Mouse (Mus musculus): ENCODE data around the gene Gga2. TPM values are rescaled to one million over a fixed set of nuclear protein-coding genes. Genes with fewer than 3 reads are reported as not detected.

Gene Gga2
- 10 to 100 TPM; 25.7 to 26.9 TPM for total RNA-seq (2021)

- intact Hi-C loops (cut with DNase I): no loop called here
- peak; percentile 82 for DNase-seq (ENCODE audit: low spot score)
Observed at GRCm38 (mm10) chr7:122020667-122021354, at the start of gene Gga2. Gene Gga2 (minus strand): TSS chr7:122021222.

- intact Hi-C loops (cut with DNase I): loop anchor here (2.0 to 5.0 kb wide), 2 partner anchors 33 to 85 kb away; partner anchors contain the start of genes Cog7 and Ndufab1
Observed at GRCm38 (mm10) chr7:122067517-122068381, 46.7 kb upstream of the Gga2 start.

GRCm38 (mm10) chr7:122066945-122067516, 46.0 kb upstream of the Gga2 start, which contains the start of the genes Ubfd1 and Ears2:
Gene Ubfd1 (plus strand): TSS chr7:122067175.
Gene Ears2 (minus strand): TSS chr7:122067263.
- DNase-seq (ENCODE audit: low spot score): peak; percentile 90
- intact Hi-C loops (cut with DNase I): loop anchor here (5.0 kb wide), 1 partner anchor 85 kb away; the partner anchor contains the start of gene Cog7

More at GRCm38 (mm10) chr7:122067517-122068381, 46.7 kb upstream of the Gga2 start:
- DNase-seq (ENCODE audit: low spot score): no peak

GRCm38 (mm10) chr7:122066102-122066944, 45.3 kb upstream of the Gga2 start:
- intact Hi-C loops (cut with DNase I): loop anchor here (5.0 kb wide), 1 partner anchor 84 kb away; the partner anchor contains the start of gene Cog7
- no peak for DNase-seq (ENCODE audit: low spot score)

GRCm38 (mm10) chr7:122065656-122066055, 44.6 kb upstream of the Gga2 start:
- intact Hi-C loops (cut with DNase I): loop anchor here (5.0 kb wide), 1 partner anchor 83 kb away; the partner anchor contains the start of gene Cog7
- no peak for DNase-seq (ENCODE audit: low spot score)

- intact Hi-C loops (cut with DNase I): no loop called here
- no peak for DNase-seq (ENCODE audit: low spot score)
Observed at GRCm38 (mm10) chr7:122056633-122057032, 35.6 kb upstream of the Gga2 start.

- DNase-seq (ENCODE audit: low spot score): no peak
- intact Hi-C loops (cut with DNase I): no loop called here
Observed at GRCm38 (mm10) chr7:122050834-122051233, 29.8 kb upstream of the Gga2 start.

- intact Hi-C loops (cut with DNase I): no loop called here
Observed at GRCm38 (mm10) chr7:122048191-122048590, 27.2 kb upstream of the Gga2 start.

GRCm38 (mm10) chr7:122046813-122047212, 25.8 kb upstream of the Gga2 start:
- intact Hi-C loops (cut with DNase I): no loop called here
- DNase-seq (ENCODE audit: low spot score): no peak

More at GRCm38 (mm10) chr7:122048191-122048590, 27.2 kb upstream of the Gga2 start:
- DNase-seq (ENCODE audit: low spot score): no peak

- no peak for DNase-seq (ENCODE audit: low spot score)
Observed at GRCm38 (mm10) chr7:122045711-122046110, 24.7 kb upstream of the Gga2 start.

GRCm38 (mm10) chr7:122045181-122045634, 24.2 kb upstream of the Gga2 start:
- intact Hi-C loops (cut with DNase I): no loop called here
- DNase-seq (ENCODE audit: low spot score): peak; percentile 16

More at GRCm38 (mm10) chr7:122045711-122046110, 24.7 kb upstream of the Gga2 start:
- intact Hi-C loops (cut with DNase I): no loop called here

GRCm38 (mm10) chr7:122044106-122044505, 23.1 kb upstream of the Gga2 start:
- intact Hi-C loops (cut with DNase I): no loop called here
- no peak for DNase-seq (ENCODE audit: low spot score)

GRCm38 (mm10) chr7:122034348-122034747, 13.3 kb upstream of the Gga2 start:
- intact Hi-C loops (cut with DNase I): loop anchor here (5.0 kb wide), 1 partner anchor 63 kb away; no protein-coding TSS in a partner anchor
- DNase-seq (ENCODE audit: low spot score): no peak

GRCm38 (mm10) chr7:122033371-122033770, 12.3 kb upstream of the Gga2 start:
- intact Hi-C loops (cut with DNase I): loop anchor here (2.0 to 5.0 kb wide), 2 partner anchors 37 to 64 kb away; no protein-coding TSS in a partner anchor
- no peak for DNase-seq (ENCODE audit: low spot score)

GRCm38 (mm10) chr7:122022131-122022530, 1.1 kb upstream of the Gga2 start:
- intact Hi-C loops (cut with DNase I): no loop called here

GRCm38 (mm10) chr7:122020273-122020666, 752 bp downstream of the Gga2 start:
- DNase-seq (ENCODE audit: low spot score): no peak

More at GRCm38 (mm10) chr7:122022131-122022530, 1.1 kb upstream of the Gga2 start:
- no peak for DNase-seq (ENCODE audit: low spot score)

GRCm38 (mm10) chr7:122018978-122019377, 2.0 kb downstream of the Gga2 start:
- no peak for DNase-seq (ENCODE audit: low spot score)
- intact Hi-C loops (cut with DNase I): no loop called here

More at GRCm38 (mm10) chr7:122020273-122020666, 752 bp downstream of the Gga2 start:
- intact Hi-C loops (cut with DNase I): no loop called here

- DNase-seq (ENCODE audit: low spot score): no peak
- intact Hi-C loops (cut with DNase I): no loop called here
Observed at GRCm38 (mm10) chr7:122018247-122018646, 2.8 kb downstream of the Gga2 start.

GRCm38 (mm10) chr7:122015734-122016133, 5.3 kb downstream of the Gga2 start:
- DNase-seq (ENCODE audit: low spot score): peak; percentile 22
- intact Hi-C loops (cut with DNase I): no loop called here

All from heart, postnatal 25 days (tissue).